Mouse (Mus musculus) liver, adult 2 months (tissue): ENCODE measurements at regions not wholly inside any gene's neighbourhood (a gene's known extent, or its start where the extent isn't known, plus 50 kb on each side); places are given as distances from the start of the nearest gene placed in this dataset.

Experiments
- CTCF ChIP-seq: fragments of 200-500 bp; IDR thresholded peaks from 2 replicates; pipeline ENCODE4 v1.5.1; 2011; ENCODE audit warnings: low read depth, low read length, control low read depth
- POLR2A ChIP-seq: fragments of 200-500 bp; IDR thresholded peaks from 2 replicates; pipeline ENCODE4 v1.6.1; 2011; ENCODE audit warnings: low read length, control low read depth; ENCODE audit not compliant: insufficient read depth; ENCODE audit errors: extremely low read depth

GRCm38 (mm10) chr10:37375648-37376047 lies 236.9 kb upstream of the Marcks start:
- TF ChIP-seq POLR2A, result no peak
- TF ChIP-seq CTCF, result no peak
